Mouse (Mus musculus) forebrain, embryonic 15.5 days (tissue): ENCODE results near the gene Ctnnal1. TPM values are rescaled to one million over a fixed set of nuclear protein-coding genes. Genes with fewer than 3 reads are reported as not detected.
"Not testable (repeated sequence)": the region's sequence is repeated elsewhere in the genome, so short reads cannot be mapped to it uniquely, and the experiment has no call there.

ENCODE experiments used
- ATAC-seq: fragments of 200-750 bp; cut with Nextera tagmentation; replicated peaks from 2 replicates; pipeline ENCODE4 v1.8.0; 2017; ENCODE audit warnings: mild to moderate bottlenecking, moderate TSS enrichment, moderate library complexity
- H3K27ac ChIP-seq: fragments of 300-500 bp; sonication (generic); replicated peaks from 2 replicates; pipeline ENCODE4 v1.5.1; 2015; ENCODE audit warnings: mild to moderate bottlenecking, inconsistent platforms
- H3K27me3 ChIP-seq: fragments of 300-500 bp; sonication (generic); 2 replicates; pipeline ENCODE4 v1.6.1; 2015; ENCODE audit warnings: inconsistent platforms
- H3K36me3 ChIP-seq: fragments of 300-500 bp; sonication (generic); 2 replicates; pipeline ENCODE4 v1.6.1; 2015; ENCODE audit warnings: mild to moderate bottlenecking, inconsistent platforms
- H3K4me1 ChIP-seq: fragments of 300-500 bp; sonication (generic); 2 replicates; pipeline ENCODE4 v1.6.1; 2015; ENCODE audit warnings: inconsistent platforms
- H3K4me2 ChIP-seq: fragments of 300-500 bp; sonication (generic); replicated peaks from 2 replicates; pipeline ENCODE4 v1.6.1; 2015; ENCODE audit warnings: mild to moderate bottlenecking, inconsistent platforms
- H3K4me3 ChIP-seq: fragments of 300-500 bp; sonication (generic); 2 replicates; pipeline ENCODE4 v1.5.1; 2015; ENCODE audit warnings: mild to moderate bottlenecking, inconsistent platforms
- H3K9ac ChIP-seq: fragments of 300-500 bp; sonication (generic); replicated peaks from 2 replicates; pipeline ENCODE4 v1.6.1; 2015; ENCODE audit warnings: mild to moderate bottlenecking, inconsistent platforms
- H3K9me3 ChIP-seq: fragments of 300-500 bp; sonication (generic); 2 replicates; pipeline ENCODE4 v1.6.1; 2016; ENCODE audit warnings: inconsistent platforms
- WGBS: fragments of 180-500 bp; shearing (Covaris S2); methylation state at CpG from one replicate; pipeline ENCODE4 v1.1.7; 2015; ENCODE audit warnings: mixed read lengths; 5-methylcytosine and 5-hydroxymethylcytosine counted together
- polyA plus RNA-seq: library from polyadenylated mRNA; unstranded; fragments of >200 nt; fragmentation: Nextera tagmentation; extraction: Ambion mirVana; gene quantifications from 2 replicates; pipeline ENCODE4 v1.2.1, GENCODE M21; 2015

Ctnnal1 gene
- polyA plus RNA-seq, 1 experiment from 2014 or later, result 11.0 TPM

GRCm38 (mm10) chr4:56892501-56893115 is 27.6 kb upstream of the Ctnnal1 start:
- no peak for ATAC-seq
- Histone ChIP-seq H3K9me3 (no peaks in the 10 kb centered on the region), H3K27me3 (no peaks in the 10 kb centered on the region), H3K4me1 (no peaks in the 10 kb centered on the region), H3K9ac (no peak overlapping the region), H3K4me3 (no peak overlapping the region), H3K36me3 (0 out of 2 replicates have a peak, but pooled peaks cover 3% of the 10 kb centered on the region), H3K27ac (no peak overlapping the region), H3K4me2 (no peak overlapping the region)
- 93% methylated on average over 6 of the region's 6 CpGs for WGBS

GRCm38 (mm10) chr4:56888483-56888882 is 23.5 kb upstream of the Ctnnal1 start:
- ATAC-seq, result no peak
- Histone ChIP-seq H3K4me1 (no peaks in the 10 kb centered on the region), H3K4me3 (no peak overlapping the region), H3K27me3 (no peaks in the 10 kb centered on the region), H3K9ac (no peak overlapping the region), H3K36me3 (peaks cover 4% of the 10 kb centered on the region; the same call in 1 of the 2 replicates), H3K27ac (no peak overlapping the region), H3K4me2 (no peak overlapping the region), H3K9me3 (no peaks in the 10 kb centered on the region)
- 55% methylated on average over 5 of the region's 5 CpGs for WGBS

GRCm38 (mm10) chr4:56886286-56886979 is 21.4 kb upstream of the Ctnnal1 start:
- Histone ChIP-seq H3K27ac (no peak overlapping the region), H3K27me3 (no peaks in the 10 kb centered on the region), H3K4me2 (no peak overlapping the region), H3K4me1 (no peaks in the 10 kb centered on the region), H3K9me3 (no peaks in the 10 kb centered on the region), H3K36me3 (peaks cover 4% of the 10 kb centered on the region; the same call in 1 of the 2 replicates), H3K4me3 (no peak overlapping the region), H3K9ac (no peak overlapping the region)
- ATAC-seq, result no peak
- WGBS, result 93% methylated on average over 6 of the region's 6 CpGs

DNA sequence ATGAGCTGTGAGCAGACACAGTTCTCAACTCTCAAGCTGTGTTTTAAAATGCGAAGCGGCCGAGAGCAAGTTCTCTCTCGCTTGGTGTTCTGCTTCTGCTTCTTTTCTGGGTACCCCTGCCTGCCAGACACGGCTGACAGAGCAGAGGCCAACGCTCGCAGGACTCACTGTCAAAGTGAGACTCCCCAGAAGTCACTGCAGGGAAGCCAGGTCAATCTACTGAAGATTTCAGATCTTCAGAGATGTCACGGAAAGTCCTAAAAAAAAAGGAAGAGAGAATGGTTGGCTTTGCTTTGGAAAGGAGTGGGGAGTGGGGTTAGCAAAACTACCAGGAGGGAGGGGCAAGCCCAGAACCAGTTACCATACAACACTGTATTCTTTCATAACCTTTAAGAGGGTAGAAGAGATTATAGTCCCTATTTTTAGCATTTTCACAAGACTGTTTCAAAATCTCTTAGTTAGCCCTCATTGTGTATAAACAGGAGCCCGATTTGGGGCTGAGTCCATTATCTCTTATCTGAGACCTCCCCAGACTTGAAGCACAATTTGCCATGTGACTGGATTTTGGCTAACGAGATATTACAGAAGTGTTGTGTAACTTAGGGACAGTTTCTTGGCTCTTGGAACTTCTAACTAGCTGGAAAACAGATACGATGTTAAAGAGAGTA is 15.2 kb upstream of the Ctnnal1 start:
- no peaks in the 10 kb centered on the region for H3K9me3 ChIP-seq
- no peak for ATAC-seq
- no peaks in the 10 kb centered on the region for H3K27me3 ChIP-seq
- peaks cover 7% of the 10 kb centered on the region; the same call in 1 of the 2 replicates for H3K36me3 ChIP-seq
- H3K4me2 ChIP-seq, result no peak overlapping the region
- no peak overlapping the region for H3K9ac ChIP-seq
- 78% methylated on average over 11 of the region's 11 CpGs for WGBS
- H3K4me1 ChIP-seq, result no peaks in the 10 kb centered on the region
- no peak overlapping the region for H3K27ac ChIP-seq
- no peak overlapping the region for H3K4me3 ChIP-seq

- 97% methylated on average over 7 of the region's 7 CpGs for WGBS
These were observed 14.0 kb upstream of the Ctnnal1 start for GRCm38 (mm10) chr4:56878971-56879370.

DNA sequence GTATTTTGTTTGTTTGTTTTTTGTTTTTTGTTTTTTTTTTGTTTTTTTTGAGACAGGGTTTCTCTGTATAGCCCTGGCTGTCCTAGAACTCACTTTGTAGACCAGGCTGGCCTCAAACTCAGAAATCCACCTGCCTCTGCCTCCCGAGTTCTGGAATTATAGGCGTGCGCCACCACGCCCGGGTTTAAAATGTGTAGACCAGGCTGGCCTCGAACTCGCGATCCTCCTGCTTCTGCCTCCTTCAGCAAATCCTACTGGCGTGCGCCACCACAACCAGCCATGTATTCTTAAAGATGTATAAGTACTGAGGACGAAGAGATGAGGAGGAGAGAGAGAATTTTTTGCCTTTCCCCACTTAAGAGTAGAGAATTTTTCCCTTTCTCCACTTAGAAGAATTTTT is 5.6 kb upstream of the Ctnnal1 start:
- not testable (repeated sequence) for H3K27ac ChIP-seq, H3K9me3 ChIP-seq, H3K4me2 ChIP-seq, H3K27me3 ChIP-seq, H3K4me1 ChIP-seq, ATAC-seq, H3K36me3 ChIP-seq, H3K4me3 ChIP-seq, H3K9ac ChIP-seq
- WGBS, result 98% methylated on average over 11 of the region's 11 CpGs

More at GRCm38 (mm10) chr4:56878971-56879370, 14.0 kb upstream of the Ctnnal1 start:
- Histone ChIP-seq H3K9me3 (no peaks in the 10 kb centered on the region), H3K27ac (no peak overlapping the region), H3K4me2 (no peak overlapping the region), H3K9ac (no peak overlapping the region), H3K36me3 (peaks cover 9% of the 10 kb centered on the region; the same call in 1 of the 2 replicates), H3K4me3 (no peak overlapping the region), H3K27me3 (no peaks in the 10 kb centered on the region), H3K4me1 (no peaks in the 10 kb centered on the region)
- ATAC-seq, result no peak

DNA sequence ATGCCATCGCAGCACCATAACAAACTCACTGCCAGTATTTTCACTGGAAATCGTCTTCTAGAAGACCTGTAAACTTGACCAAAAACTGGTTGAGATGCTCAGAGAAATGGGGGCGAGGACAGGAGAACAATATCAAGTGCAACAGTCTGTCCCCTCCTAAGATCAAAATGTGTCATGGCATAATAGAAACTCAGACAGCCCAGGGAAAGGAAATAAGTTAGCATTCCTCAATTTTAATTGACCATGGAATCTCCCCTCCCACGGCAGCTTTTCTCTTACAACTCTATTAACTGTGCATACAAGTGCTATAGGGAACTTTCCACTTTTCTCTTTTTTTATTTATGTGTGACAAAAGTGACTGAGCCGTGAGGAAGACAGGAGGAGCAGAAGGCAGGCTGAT is 2.8 kb upstream of the Ctnnal1 start:
- H3K4me3 ChIP-seq, result no peak overlapping the region
- H3K4me1 ChIP-seq, result peaks cover 20% of the 10 kb centered on the region
- H3K27me3 ChIP-seq, result no peaks in the 10 kb centered on the region
- no peak for ATAC-seq
- 73% methylated on average over 5 of the region's 5 CpGs for WGBS
- H3K9ac ChIP-seq, result no peak overlapping the region
- no peaks in the 10 kb centered on the region for H3K36me3 ChIP-seq
- H3K9me3 ChIP-seq, result no peaks in the 10 kb centered on the region
- H3K4me2 ChIP-seq, result no peak overlapping the region
- no peak overlapping the region for H3K27ac ChIP-seq

- no peak overlapping the region for H3K27ac ChIP-seq
- H3K27me3 ChIP-seq, result no peaks in the 10 kb centered on the region
- H3K9ac ChIP-seq, result no peak overlapping the region
- H3K4me2 ChIP-seq, result no peak overlapping the region
- peaks cover 20% of the 10 kb centered on the region for H3K4me1 ChIP-seq
- no peaks in the 10 kb centered on the region for H3K36me3 ChIP-seq
- ATAC-seq, result no peak
- H3K4me3 ChIP-seq, result no peak overlapping the region
- WGBS, result 18% methylated on average over 4 of the region's 4 CpGs
- H3K9me3 ChIP-seq, result no peaks in the 10 kb centered on the region
These were observed 983 bp upstream of the Ctnnal1 start for GRCm38 (mm10) chr4:56865971-56866370.

DNA sequence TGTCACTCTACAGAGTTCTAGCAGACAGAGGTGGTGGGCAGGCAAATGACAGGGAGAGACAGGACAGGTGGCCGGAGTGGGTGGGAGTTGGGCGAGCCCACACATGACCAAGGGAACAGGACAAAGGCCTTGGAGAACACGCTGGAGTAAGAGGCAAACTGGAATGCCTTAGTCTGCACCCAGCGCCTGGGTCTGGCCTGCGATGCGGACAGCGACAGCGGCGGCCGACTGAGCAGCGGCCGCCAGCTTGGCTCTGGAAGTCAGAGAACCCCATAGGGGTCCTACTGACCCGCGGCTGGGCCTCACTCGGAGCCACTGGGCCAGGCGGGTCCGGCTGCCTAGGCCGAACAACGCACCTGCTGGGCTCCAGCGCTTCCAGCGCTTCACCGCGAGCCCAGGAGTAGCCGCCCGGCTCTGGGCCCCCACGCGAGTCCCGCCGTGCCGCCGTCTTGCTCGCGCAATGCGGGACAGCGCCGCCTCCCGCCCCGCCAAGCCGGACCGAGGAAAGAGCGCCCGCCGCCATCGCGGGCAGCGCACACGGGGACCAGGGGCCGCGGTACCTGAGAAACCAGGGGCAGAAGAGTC is 479 bp downstream of the Ctnnal1 start:
- Histone ChIP-seq H3K27ac (peak overlapping the region; percentile 60), H3K36me3 (no peaks in the 10 kb centered on the region), H3K9ac (peak overlapping the region; percentile 75), H3K9me3 (no peaks in the 10 kb centered on the region), H3K4me1 (peaks cover 20% of the 10 kb centered on the region), H3K27me3 (no peaks in the 10 kb centered on the region), H3K4me2 (peak overlapping the region; percentile 78), H3K4me3 (peak overlapping the region; percentile 86)
- ATAC-seq, result peak; percentile 83
- WGBS, result under 1% methylated on average over 46 of the region's 49 CpGs

- peak overlapping the region; percentile 86 for H3K4me3 ChIP-seq
- H3K27me3 ChIP-seq, result no peaks in the 10 kb centered on the region
- H3K4me2 ChIP-seq, result peak overlapping the region; percentile 78
- H3K9ac ChIP-seq, result peak overlapping the region; percentile 75
- H3K4me1 ChIP-seq, result peaks cover 20% of the 10 kb centered on the region
- no peaks in the 10 kb centered on the region for H3K9me3 ChIP-seq
- ATAC-seq, result no peak
- H3K36me3 ChIP-seq, result no peaks in the 10 kb centered on the region
- H3K27ac ChIP-seq, result no peak overlapping the region
- 35% methylated on average over 4 of the region's 4 CpGs for WGBS
These were observed 972 bp downstream of the Ctnnal1 start for GRCm38 (mm10) chr4:56864016-56864415.

- WGBS, result 96% methylated on average over 4 of the region's 4 CpGs
- no peak for ATAC-seq
- Histone ChIP-seq H3K4me2 (no peak overlapping the region), H3K4me3 (no peak overlapping the region), H3K27ac (no peak overlapping the region), H3K36me3 (no peaks in the 10 kb centered on the region), H3K9me3 (no peaks in the 10 kb centered on the region), H3K4me1 (peaks cover 20% of the 10 kb centered on the region), H3K9ac (no peak overlapping the region), H3K27me3 (no peaks in the 10 kb centered on the region)
These were observed 3.4 kb downstream of the Ctnnal1 start for GRCm38 (mm10) chr4:56861551-56861950.

DNA sequence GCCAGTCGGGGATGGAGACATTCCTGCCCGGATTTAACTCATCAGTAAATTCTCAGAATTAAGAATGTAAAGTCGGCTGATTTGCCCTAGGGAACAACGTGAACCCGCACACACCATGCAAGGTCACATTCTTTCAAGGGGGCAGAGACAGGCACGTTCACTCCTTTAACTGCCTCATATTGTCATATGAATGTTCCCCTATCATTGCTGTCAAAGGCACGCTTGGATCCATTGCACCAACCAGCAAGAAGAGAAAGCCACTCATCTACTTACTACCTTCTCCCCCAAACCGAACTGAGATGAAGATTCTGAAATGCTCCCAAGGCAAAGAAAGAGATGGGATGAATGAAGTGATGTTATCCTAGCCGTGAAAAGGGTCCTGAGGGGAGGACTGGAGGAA is 6.3 kb downstream of the Ctnnal1 start:
- peaks cover 9% of the 10 kb centered on the region for H3K4me1 ChIP-seq
- no peak overlapping the region for H3K4me3 ChIP-seq
- WGBS, result 81% methylated on average over 9 of the region's 9 CpGs
- no peaks in the 10 kb centered on the region for H3K9me3 ChIP-seq
- no peak overlapping the region for H3K27ac ChIP-seq
- H3K9ac ChIP-seq, result no peak overlapping the region
- no peak overlapping the region for H3K4me2 ChIP-seq
- no peaks in the 10 kb centered on the region for H3K27me3 ChIP-seq
- H3K36me3 ChIP-seq, result no peaks in the 10 kb centered on the region
- no peak for ATAC-seq
